Mouse (Mus musculus) 416B (cell line): ENCODE measurements at regions not wholly inside any gene's neighbourhood (a gene's known extent, or its start where the extent isn't known, plus 50 kb on each side); places are given as distances from the start of the nearest gene placed in this dataset.

Source experiments
- DNase-seq: peaks from one replicate; pipeline ENCODE4 v3.0.0; 2011; ENCODE audit warnings: low read depth

DNA sequence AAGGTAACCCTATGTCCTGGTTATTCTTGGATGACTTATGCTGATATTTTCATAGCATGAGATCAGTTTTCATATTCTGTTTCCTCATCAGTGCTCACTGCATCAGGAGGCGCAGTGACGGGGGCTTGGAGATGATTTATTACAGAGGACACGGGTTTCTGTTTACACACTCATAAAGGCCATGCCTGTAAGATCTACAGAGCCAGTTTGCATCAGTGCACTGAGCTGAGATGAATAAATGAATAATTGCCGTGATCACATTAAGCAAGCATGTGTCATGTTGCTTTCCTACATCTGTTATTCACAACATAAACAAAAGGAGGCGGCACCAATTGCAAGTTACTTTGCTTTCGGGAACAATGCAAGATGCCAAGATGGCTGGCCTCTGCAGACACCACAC lies 271.6 kb downstream of the Rnf144a start:
- DNase-seq = no peak

- no peak for DNase-seq
These were observed 284.2 kb downstream of the Rnf144a start for GRCm38 (mm10) chr12:26130811-26131210.

- DNase-seq = no peak
These were observed 285.0 kb downstream of the Rnf144a start for GRCm38 (mm10) chr12:26130011-26130410.

- no peak for DNase-seq
These were observed 285.5 kb downstream of the Rnf144a start for GRCm38 (mm10) chr12:26129511-26129910.

GRCm38 (mm10) chr12:26128851-26129250 lies 286.2 kb downstream of the Rnf144a start:
- peak; percentile 3 for DNase-seq

DNA sequence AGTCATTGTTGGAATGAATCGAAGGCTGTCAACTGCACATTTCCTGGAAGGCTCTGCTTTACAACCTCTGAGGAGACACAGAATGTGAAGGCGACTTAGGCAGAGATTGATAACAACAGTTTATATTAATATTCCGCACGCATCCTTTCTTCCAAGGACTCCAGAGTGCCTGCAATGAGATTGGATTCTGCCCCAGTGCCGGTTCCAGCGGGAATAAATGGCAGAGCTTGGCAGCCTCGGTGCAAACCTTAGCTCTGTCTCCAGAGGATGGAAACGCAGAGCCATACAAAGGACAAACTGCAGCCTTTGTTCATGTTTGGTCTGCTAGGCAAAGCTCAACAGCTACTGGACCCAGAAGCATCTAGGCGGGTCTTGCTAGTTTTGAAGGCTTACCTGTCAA lies 288.8 kb downstream of the Rnf144a start:
- no peak for DNase-seq

DNA sequence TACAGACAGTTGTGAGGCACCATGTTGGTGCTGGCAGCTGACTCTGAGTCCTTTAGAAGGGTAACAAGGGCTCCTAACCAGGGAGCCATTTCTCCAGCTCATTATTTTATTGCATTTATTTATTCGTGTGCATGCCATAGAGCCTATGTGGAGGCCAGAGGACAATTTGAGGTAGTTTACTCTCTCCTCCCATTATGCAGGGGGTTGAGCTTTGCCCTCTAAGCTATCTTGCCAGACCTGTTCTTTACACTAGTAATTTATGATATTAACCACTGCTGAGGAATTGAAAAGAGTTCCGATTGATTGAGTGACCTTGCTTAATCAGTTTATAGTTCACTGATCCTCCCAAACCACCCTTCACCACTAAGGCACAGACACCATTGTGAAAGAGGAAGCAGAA lies 290.8 kb downstream of the Rnf144a start:
- no peak for DNase-seq

- no peak for DNase-seq
These were observed 299.6 kb downstream of the Rnf144a start for GRCm38 (mm10) chr12:26115339-26115912.

- DNase-seq = no peak
These were observed 302.7 kb downstream of the Rnf144a start for GRCm38 (mm10) chr12:26112166-26113019.

- DNase-seq = no peak
These were observed 305.2 kb downstream of the Rnf144a start for GRCm38 (mm10) chr12:26109866-26110265.

- DNase-seq = no peak
These were observed 310.7 kb downstream of the Rnf144a start for GRCm38 (mm10) chr12:26104372-26104771.

- no peak for DNase-seq
These were observed 312.7 kb downstream of the Rnf144a start for GRCm38 (mm10) chr12:26102384-26102783.

DNA sequence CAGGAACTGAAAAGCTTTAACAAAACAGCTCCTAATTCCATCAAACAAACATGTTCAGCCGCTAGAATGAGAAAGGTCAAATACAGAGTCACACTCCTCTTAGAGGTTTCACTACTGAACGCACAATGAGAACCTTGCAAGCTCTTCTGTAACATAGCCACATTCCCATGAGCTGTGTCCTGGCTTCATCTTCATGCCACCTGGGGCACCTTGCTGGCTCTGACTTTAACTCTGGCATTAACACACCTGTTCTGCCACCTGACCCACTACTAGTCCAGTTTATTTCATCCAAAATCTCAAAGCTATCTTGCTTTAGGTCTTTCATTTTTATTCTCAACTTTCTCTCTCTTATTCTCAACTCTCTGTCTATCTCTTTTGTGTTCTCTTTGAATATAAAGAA lies 314.9 kb downstream of the Rnf144a start:
- DNase-seq = no peak

GRCm38 (mm10) chr12:26099176-26099575 lies 315.9 kb downstream of the Rnf144a start:
- DNase-seq = no peak

- no peak for DNase-seq
These were observed 322.7 kb downstream of the Rnf144a start for GRCm38 (mm10) chr12:26092311-26092710.

DNA sequence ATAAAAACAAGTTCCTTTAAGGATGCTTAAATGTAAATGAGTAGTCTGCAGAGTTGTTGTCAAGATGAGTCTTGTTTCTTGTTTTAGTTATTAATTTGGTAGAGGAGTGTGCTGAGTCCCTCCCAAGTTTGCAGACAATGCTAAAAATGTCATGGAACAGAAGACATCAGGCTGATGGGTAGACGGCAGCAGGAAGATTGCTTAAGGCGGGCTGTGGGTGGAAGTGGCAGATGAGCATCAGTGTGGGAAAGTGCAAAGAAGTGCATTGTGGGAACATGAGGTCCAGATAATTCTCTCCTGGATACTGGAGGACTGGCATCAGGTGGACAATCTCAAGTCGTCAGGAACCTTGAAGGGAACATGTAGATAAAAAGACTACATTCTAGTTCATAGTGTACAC lies 323.2 kb downstream of the Rnf144a start:
- DNase-seq = no peak

GRCm38 (mm10) chr12:26088389-26088788 lies 326.7 kb downstream of the Rnf144a start:
- no peak for DNase-seq

- DNase-seq = no peak
These were observed 328.1 kb downstream of the Rnf144a start for GRCm38 (mm10) chr12:26086923-26087322.

DNA sequence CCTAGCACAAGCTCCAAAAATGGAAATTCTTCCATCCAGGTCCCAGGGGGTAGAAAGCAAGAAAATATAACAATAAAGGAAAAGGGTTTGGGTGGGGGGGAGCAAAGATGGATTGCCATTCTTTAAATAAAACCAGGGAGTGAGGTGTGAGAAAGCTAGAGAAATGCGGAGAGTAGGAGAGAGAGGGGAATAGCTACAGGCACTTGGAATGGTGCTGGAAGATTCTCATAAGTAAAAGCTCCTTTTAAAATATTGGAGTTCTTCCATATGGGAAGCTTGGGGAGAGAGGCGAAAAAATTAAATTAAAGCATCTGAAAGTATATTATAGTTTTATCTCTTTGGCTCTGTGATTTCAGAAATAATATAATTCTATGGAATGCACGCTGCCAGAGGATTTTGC lies 328.6 kb downstream of the Rnf144a start:
- no peak for DNase-seq

- peak; percentile 7 for DNase-seq
These were observed 335.9 kb downstream of the Rnf144a start for GRCm38 (mm10) chr12:26079061-26079625.

DNA sequence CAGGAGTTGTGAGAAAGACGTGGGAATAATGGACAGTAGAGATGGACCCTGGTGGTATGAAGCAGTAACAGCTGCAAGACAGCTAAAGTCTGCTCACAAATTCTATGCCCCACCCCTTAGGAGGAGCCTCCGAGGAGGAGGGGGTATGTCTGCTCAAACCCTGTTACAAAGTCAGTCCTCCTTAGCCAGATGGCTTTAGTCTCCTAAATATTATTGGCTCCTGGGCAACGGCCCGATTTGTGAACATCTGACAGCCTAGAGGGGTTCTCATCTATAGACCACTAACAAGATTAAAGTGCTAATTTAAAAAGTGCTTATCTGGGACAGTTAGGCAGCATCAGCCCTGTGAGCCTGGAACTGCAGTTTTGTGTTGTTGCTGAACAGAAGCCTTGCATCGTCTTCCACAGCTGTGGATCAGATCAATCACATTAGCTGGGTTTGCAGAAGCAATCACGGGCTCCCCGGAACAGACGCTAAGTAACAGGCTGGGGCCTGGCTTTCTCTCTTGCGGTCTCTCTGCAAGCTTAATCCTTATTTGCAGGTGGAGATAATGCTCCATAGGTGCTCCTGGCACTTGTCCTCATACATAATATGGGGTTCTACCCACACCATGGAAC lies 339.3 kb downstream of the Rnf144a start:
- DNase-seq = no peak

GRCm38 (mm10) chr12:26072180-26072579 lies 342.9 kb downstream of the Rnf144a start:
- no peak for DNase-seq

DNA sequence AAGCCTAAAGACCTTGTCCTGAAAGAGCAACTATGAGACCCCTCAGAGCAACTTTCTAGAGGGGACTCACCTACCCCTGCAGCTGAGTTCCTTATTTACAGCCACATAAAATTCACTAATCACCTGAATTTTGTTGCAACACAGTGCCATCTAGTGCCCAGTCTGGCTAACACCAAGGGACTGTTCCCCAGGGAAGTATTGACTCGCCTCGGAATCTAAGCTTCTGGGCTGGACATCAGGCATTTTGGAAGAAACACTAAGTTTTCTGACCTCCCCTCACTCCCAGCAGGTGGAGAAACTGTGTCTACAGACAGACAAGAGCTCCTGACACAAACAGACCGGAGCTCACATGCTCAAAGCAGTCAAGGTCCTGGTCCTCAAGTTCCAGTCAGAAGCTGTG lies 343.4 kb downstream of the Rnf144a start:
- peak; percentile 74 for DNase-seq
